Comparison of ENCODE assay signal across 8 mouse cellular contexts in genomic region chr8:71463188-71464033, GRCm38 (mm10). TPM values are rescaled to one million over a fixed set of nuclear protein-coding genes. Genes with fewer than 3 reads are reported as not detected.
DNase-seq lines count a peak whose midpoint lies in the region; ATAC-seq lines count a peak whose summit lies in the region.

Abhd8 (minus strand) TSS chr8:71463655.

- H3K9ac ChIP-seq in hindbrain, embryonic 12.5 days = peak within 1 kb of the TSS; percentile 90

- H3K4me1 ChIP-seq in hindbrain, embryonic 12.5 days = peaks cover 45% of the 10 kb centered on the region

- 1% methylated on average over 55 of the region's 55 CpGs for WGBS in hindbrain, embryonic 12.5 days

- no peaks in the 10 kb centered on the region for H3K9me3 ChIP-seq in hindbrain, embryonic 12.5 days (replicated peaks)

- peak within 1 kb of the TSS; percentile 72 for H3K4me3 ChIP-seq in hindbrain, embryonic 12.5 days

- H3K27ac ChIP-seq in hindbrain, embryonic 12.5 days = peak within 1 kb of the TSS; percentile 84

- H3K4me2 ChIP-seq in hindbrain, embryonic 12.5 days (replicated peaks) = peak within 1 kb of the TSS; percentile 82

- peak; percentile 99 for DNase-seq in Muller cell, postnatal 12 days (ENCODE audit: inconsistent ontology term)
- peak; percentile 99 for DNase-seq in cerebellum, adult 9-11 months
- peak; percentile 97 for DNase-seq in frontal cortex, postnatal 10 days (ENCODE audit: low spot score in 2 of 2)
- DNase-seq in layer of hippocampus, postnatal 25 days (ENCODE audit: extremely low spot score in 1 of 2, low spot score in 1 of 2) = peak; percentile 98 to 99
- DNase-seq in lung, postnatal 25 days (ENCODE audit: low spot score) = peak; percentile 97
- peak; percentile 99 for DNase-seq in retina, embryonic 14.5 days (ENCODE audit: low spot score)
- DNase-seq in thymus, postnatal 4 days = peak; percentile 98

- H3K36me3 ChIP-seq in hindbrain, embryonic 12.5 days = peaks cover 31% of the 10 kb centered on the region

- no peaks in the 10 kb centered on the region for H3K27me3 ChIP-seq in hindbrain, embryonic 12.5 days

- ATAC-seq in hindbrain, embryonic 12.5 days (ENCODE audit: low FRiP score) = peak; percentile 83

RNA-seq across cellular contexts. Expression of gene Abhd8, which starts in this region (rescaled TPM):
- 107 and 108 TPM in 2 replicates for polyA plus RNA-seq in hindbrain, embryonic 12.5 days (2016; fragmentation: Nextera tagmentation; extraction: Ambion mirVana)
- 100 to 1,000 TPM; 235 to 284 TPM for total RNA-seq in layer of hippocampus, postnatal 25 days (2021)

Comparison
In these comparisons a context has a peak if more than half of its experiments do, and no peak if none do; other contexts are left out.
1. Peak in every context shown above with its lines: DNase-seq, ATAC-seq, H3K4me3 ChIP-seq and H3K27ac ChIP-seq.